Mouse (Mus musculus): ENCODE data around the gene L3mbtl3.

DNA sequence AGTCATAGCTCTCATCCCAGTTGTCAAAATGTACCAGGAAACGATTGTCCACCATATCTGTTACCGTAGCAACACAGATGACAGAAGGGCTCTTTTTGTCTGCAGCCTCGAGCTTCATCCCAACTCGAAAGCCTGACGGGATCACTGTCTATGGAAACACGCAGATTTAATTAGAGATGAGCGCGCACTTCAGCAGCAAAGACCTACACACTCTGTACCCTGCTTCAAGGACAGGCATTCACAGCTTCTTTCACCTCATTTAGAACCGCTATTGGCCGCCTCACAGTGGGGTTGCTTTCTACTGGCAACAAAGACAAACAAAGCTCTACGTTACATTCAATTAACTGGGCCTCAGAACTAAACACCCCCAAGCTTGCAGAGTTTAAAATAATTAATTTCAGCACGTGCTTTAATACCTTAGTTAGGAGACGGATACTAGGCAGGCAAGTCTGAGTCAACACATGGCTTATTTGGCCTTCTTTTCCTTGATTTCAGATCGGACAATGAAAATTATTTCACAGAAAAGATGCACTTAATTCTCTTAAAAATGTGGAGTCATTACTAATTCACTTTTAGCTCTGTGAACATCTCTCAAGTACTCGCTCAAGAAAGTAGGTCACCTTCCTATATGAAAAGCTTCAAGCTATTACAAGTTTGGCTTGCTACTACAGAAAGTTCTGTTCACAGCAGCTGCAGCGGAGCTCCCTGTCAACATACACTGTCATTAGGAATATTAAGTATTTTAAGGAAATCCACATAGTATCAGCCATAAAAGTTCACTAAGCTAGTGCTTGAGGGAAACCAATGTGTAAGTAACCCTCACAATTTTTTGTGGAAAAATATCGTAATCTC lies 47.9 kb downstream of the L3mbtl3 start:
- no peak for TF ChIP-seq CTCF (IDR thresholded peaks at IDR 0.05; ENCODE audit: control insufficient read depth, insufficient read depth, insufficient read length)
- no peak for TF ChIP-seq MYOD1 (IDR thresholded peaks at IDR 0.05; ENCODE audit: control insufficient read depth, insufficient read length, low read depth)
- TF ChIP-seq MAX (IDR thresholded peaks at IDR 0.05) = no peak
- TF ChIP-seq FOSL1 (IDR thresholded peaks at IDR 0.05; ENCODE audit: insufficient read depth, low read length, poor library complexity, severe bottlenecking) = no peak
- no peak for TF ChIP-seq CEBPB (IDR thresholded peaks at IDR 0.05; ENCODE audit: low read depth)
- TF ChIP-seq MYOG (IDR thresholded peaks at IDR 0.05; ENCODE audit: control insufficient read depth, extremely low read depth, insufficient read length) = no peak
- no peak for TF ChIP-seq USF1 (IDR thresholded peaks at IDR 0.05; ENCODE audit: low read depth)

Measured in C2C12 (cell line).